Mouse (Mus musculus) embryo, embryonic 11 days (tissue): ENCODE measurements around the gene Reg4.

ENCODE experiments used
- DNase-seq: peaks from one replicate; pipeline ENCODE4 v3.0.0-alpha.2; 2015

The Reg4 gene

GRCm38 (mm10) chr3:98221856-98222255, at the start of gene Reg4:
Gene Reg4 (plus strand): TSS chr3:98222156.
- no peak for DNase-seq

GRCm38 (mm10) chr3:98178340-98178739, 43.6 kb upstream of the Reg4 start:
- no peak for DNase-seq

GRCm38 (mm10) chr3:98180805-98181204, 41.2 kb upstream of the Reg4 start:
- DNase-seq, result peak; percentile 79

- no peak for DNase-seq
Observed at GRCm38 (mm10) chr3:98185163-98185714, 36.7 kb upstream of the Reg4 start.

GRCm38 (mm10) chr3:98187777-98188176, 34.2 kb upstream of the Reg4 start:
- DNase-seq, result no peak

- peak; percentile 77 for DNase-seq
Observed at GRCm38 (mm10) chr3:98197711-98198532, 24.0 kb upstream of the Reg4 start.

- no peak for DNase-seq
Observed at GRCm38 (mm10) chr3:98199747-98200146, 22.2 kb upstream of the Reg4 start.

- DNase-seq, result no peak
Observed at GRCm38 (mm10) chr3:98203282-98203681, 18.7 kb upstream of the Reg4 start.

GRCm38 (mm10) chr3:98206977-98207376, 15.0 kb upstream of the Reg4 start:
- peak; percentile 19 for DNase-seq

GRCm38 (mm10) chr3:98209161-98209560, 12.8 kb upstream of the Reg4 start:
- no peak for DNase-seq

GRCm38 (mm10) chr3:98210860-98211259, 11.1 kb upstream of the Reg4 start:
- DNase-seq, result no peak

- DNase-seq, result no peak
Observed at GRCm38 (mm10) chr3:98211301-98212081, 10.5 kb upstream of the Reg4 start.

- DNase-seq, result no peak
Observed at GRCm38 (mm10) chr3:98216296-98216695, 5.7 kb upstream of the Reg4 start.

- DNase-seq, result no peak
Observed at GRCm38 (mm10) chr3:98223263-98223662, 1.3 kb downstream of the Reg4 start.

- DNase-seq, result peak; percentile 84
Observed at GRCm38 (mm10) chr3:98223783-98224580, 2.0 kb downstream of the Reg4 start.

GRCm38 (mm10) chr3:98224975-98225374, 3.0 kb downstream of the Reg4 start:
- no peak for DNase-seq

- no peak for DNase-seq
Observed at GRCm38 (mm10) chr3:98225746-98226145, 3.8 kb downstream of the Reg4 start.

GRCm38 (mm10) chr3:98226988-98227610, 5.1 kb downstream of the Reg4 start:
- DNase-seq, result peak; percentile 78

- no peak for DNase-seq
Observed at GRCm38 (mm10) chr3:98227763-98228162, 5.8 kb downstream of the Reg4 start.

GRCm38 (mm10) chr3:98229943-98230342, 8.0 kb downstream of the Reg4 start:
- DNase-seq, result no peak

- no peak for DNase-seq
Observed at GRCm38 (mm10) chr3:98233504-98233903, 11.5 kb downstream of the Reg4 start.

- DNase-seq, result no peak
Observed at GRCm38 (mm10) chr3:98236266-98236665, 14.3 kb downstream of the Reg4 start.
